Mouse (Mus musculus) MN1 (cell line): ENCODE results near the gene Dnajb1.

Experiments used
- DNase-seq: peaks from one replicate; pipeline ENCODE4 v3.0.0-alpha.2; 2016; ENCODE audit warnings: low spot score

The Dnajb1 gene

GRCm38 (mm10) chr8:83656043-83656442 lies 48.0 kb downstream of the Dnajb1 start:
- DNase-seq, result no peak

DNA sequence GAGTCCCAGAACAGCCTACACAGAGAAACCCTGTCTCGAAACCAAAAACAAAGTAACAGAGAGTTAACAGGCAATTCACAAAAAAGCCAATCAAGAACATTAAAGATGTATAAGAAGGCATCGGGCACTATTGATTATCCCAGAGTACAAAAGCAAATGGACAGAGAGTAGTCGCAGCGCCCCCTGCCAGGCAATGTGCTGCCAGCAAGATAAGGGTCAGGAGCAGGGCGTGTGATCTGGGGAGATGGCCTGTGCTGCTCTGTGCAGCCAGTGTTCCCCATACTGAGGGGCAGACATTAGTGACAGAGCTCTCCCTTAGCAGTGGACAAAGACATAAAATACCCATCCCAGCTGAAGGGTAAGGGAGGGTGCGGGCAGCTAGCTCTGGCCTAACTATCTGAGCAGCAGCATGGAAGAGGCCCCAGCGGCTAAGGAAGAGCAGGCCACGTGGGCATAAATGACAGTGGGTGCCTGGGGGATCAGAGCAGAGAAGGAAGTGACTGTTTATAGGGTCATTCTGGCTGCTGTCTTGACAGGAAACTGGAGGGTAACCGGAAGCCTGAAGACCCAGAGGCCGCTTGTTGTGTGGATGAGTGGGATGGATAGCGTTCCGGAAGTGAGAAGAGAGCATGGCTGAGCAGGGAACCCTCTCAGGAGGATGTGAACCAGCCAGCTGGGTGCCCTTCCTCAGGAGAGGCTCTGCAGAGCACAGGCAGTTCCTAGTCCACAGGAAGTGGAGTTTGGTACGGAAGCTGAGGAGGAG lies 48.7 kb downstream of the Dnajb1 start:
- no peak for DNase-seq

- no peak for DNase-seq
These were observed 52.6 kb downstream of the Dnajb1 start for GRCm38 (mm10) chr8:83660545-83660944.

GRCm38 (mm10) chr8:83660995-83661680 lies 53.1 kb downstream of the Dnajb1 start:
- no peak for DNase-seq
